Mouse (Mus musculus) testis, adult 2 months (tissue): ENCODE results near the gene Mageb4.
"Not testable (repeated sequence)": the region's sequence is repeated elsewhere in the genome, so short reads cannot be mapped to it uniquely, and the experiment has no call there.

ENCODE experiments used
- CTCF ChIP-seq: fragments of 200-500 bp; IDR thresholded peaks from 2 replicates; pipeline ENCODE4 v1.5.1; 2012; ENCODE audit warnings: low read depth, mild to moderate bottlenecking, inconsistent platforms, low read length, moderate library complexity; ENCODE audit not compliant: control insufficient read depth, insufficient read depth, insufficient replicate concordance
- POLR2A ChIP-seq: fragments of 200-500 bp; IDR thresholded peaks from 2 replicates; pipeline ENCODE4 v1.6.1; 2012; ENCODE audit warnings: low read depth, mild to moderate bottlenecking, inconsistent platforms, low read length, moderate library complexity; ENCODE audit not compliant: control insufficient read depth

GRCm38 (mm10) chrX:86304993-86305392 is at the start of gene Mageb4:
- not testable (repeated sequence) for TF ChIP-seq POLR2A, CTCF
